Mouse (Mus musculus): ENCODE measurements around the gene Ifne. TPM values are rescaled to one million over a fixed set of nuclear protein-coding genes. Genes with fewer than 3 reads are reported as not detected.

The Ifne gene
- total RNA-seq (2021) = not detected

GRCm38 (mm10) chr4:88880101-88880500 lies at the start of gene Ifne:
Ifne (minus strand) TSS chr4:88880201.
- DNase-seq (ENCODE audit: low spot score in 2 of 2) = no peak
- intact Hi-C loops (cut with DNase I) = no loop called here

- intact Hi-C loops (cut with DNase I) = no loop called here
These were observed 48.5 kb upstream of the Ifne start for GRCm38 (mm10) chr4:88928341-88929102.

GRCm38 (mm10) chr4:88927850-88928249 lies 47.8 kb upstream of the Ifne start:
- intact Hi-C loops (cut with DNase I) = no loop called here
- DNase-seq (ENCODE audit: low spot score in 2 of 2) = no peak

More at GRCm38 (mm10) chr4:88928341-88929102, 48.5 kb upstream of the Ifne start:
- DNase-seq (ENCODE audit: low spot score in 2 of 2) = no peak

GRCm38 (mm10) chr4:88926637-88927036 lies 46.6 kb upstream of the Ifne start:
- intact Hi-C loops (cut with DNase I) = no loop called here
- DNase-seq (ENCODE audit: low spot score in 2 of 2) = no peak

- DNase-seq (ENCODE audit: low spot score in 2 of 2) = no peak
- intact Hi-C loops (cut with DNase I) = no loop called here
These were observed 46.1 kb upstream of the Ifne start for GRCm38 (mm10) chr4:88926082-88926481.

- intact Hi-C loops (cut with DNase I) = no loop called here
- DNase-seq (ENCODE audit: low spot score in 2 of 2) = no peak
These were observed 45.5 kb upstream of the Ifne start for GRCm38 (mm10) chr4:88925456-88925855.

GRCm38 (mm10) chr4:88921280-88921679 lies 41.3 kb upstream of the Ifne start:
- intact Hi-C loops (cut with DNase I) = no loop called here
- no peak for DNase-seq (ENCODE audit: low spot score in 2 of 2)

GRCm38 (mm10) chr4:88917770-88918460 lies 37.9 kb upstream of the Ifne start:
- DNase-seq (ENCODE audit: low spot score in 2 of 2) = no peak
- intact Hi-C loops (cut with DNase I) = no loop called here

GRCm38 (mm10) chr4:88916306-88916705 lies 36.3 kb upstream of the Ifne start:
- intact Hi-C loops (cut with DNase I) = no loop called here

GRCm38 (mm10) chr4:88913984-88914383 lies 34.0 kb upstream of the Ifne start:
- no peak for DNase-seq (ENCODE audit: low spot score in 2 of 2)
- intact Hi-C loops (cut with DNase I) = no loop called here

More at GRCm38 (mm10) chr4:88916306-88916705, 36.3 kb upstream of the Ifne start:
- no peak for DNase-seq (ENCODE audit: low spot score in 2 of 2)

GRCm38 (mm10) chr4:88912882-88913281 lies 32.9 kb upstream of the Ifne start:
- no peak for DNase-seq (ENCODE audit: low spot score in 2 of 2)
- intact Hi-C loops (cut with DNase I) = no loop called here

GRCm38 (mm10) chr4:88912187-88912586 lies 32.2 kb upstream of the Ifne start:
- no peak for DNase-seq (ENCODE audit: low spot score in 2 of 2)
- intact Hi-C loops (cut with DNase I) = no loop called here

GRCm38 (mm10) chr4:88909600-88910534 lies 29.9 kb upstream of the Ifne start:
- DNase-seq (ENCODE audit: low spot score in 2 of 2) = no peak
- intact Hi-C loops (cut with DNase I) = no loop called here

GRCm38 (mm10) chr4:88893201-88893754 lies 13.3 kb upstream of the Ifne start:
- intact Hi-C loops (cut with DNase I) = no loop called here

GRCm38 (mm10) chr4:88888236-88888635 lies 8.2 kb upstream of the Ifne start:
- intact Hi-C loops (cut with DNase I) = no loop called here
- no peak for DNase-seq (ENCODE audit: low spot score in 2 of 2)

More at GRCm38 (mm10) chr4:88893201-88893754, 13.3 kb upstream of the Ifne start:
- DNase-seq (ENCODE audit: low spot score in 2 of 2) = no peak

GRCm38 (mm10) chr4:88878772-88879171 lies 1.2 kb downstream of the Ifne start:
- intact Hi-C loops (cut with DNase I) = loop anchor here (10.0 kb wide), 1 partner anchor 646 kb away; no protein-coding TSS in a partner anchor
- DNase-seq (ENCODE audit: low spot score in 2 of 2) = no peak

- intact Hi-C loops (cut with DNase I) = loop anchor here (10.0 kb wide), 1 partner anchor 647 kb away; no protein-coding TSS in a partner anchor
These were observed 1.8 kb downstream of the Ifne start for GRCm38 (mm10) chr4:88878246-88878645.

GRCm38 (mm10) chr4:88876520-88876919 lies 3.5 kb downstream of the Ifne start:
- intact Hi-C loops (cut with DNase I) = loop anchor here (10.0 kb wide), 1 partner anchor 648 kb away; no protein-coding TSS in a partner anchor
- DNase-seq (ENCODE audit: low spot score in 2 of 2) = no peak

More at GRCm38 (mm10) chr4:88878246-88878645, 1.8 kb downstream of the Ifne start:
- no peak for DNase-seq (ENCODE audit: low spot score in 2 of 2)

- no peak for DNase-seq (ENCODE audit: low spot score in 2 of 2)
- intact Hi-C loops (cut with DNase I) = loop anchor here (10.0 kb wide), 1 partner anchor 649 kb away; no protein-coding TSS in a partner anchor
These were observed 4.4 kb downstream of the Ifne start for GRCm38 (mm10) chr4:88875435-88876095.

All from left cerebral cortex, postnatal 36 days (tissue).